Comparison of ENCODE assay signal across 26 mouse cellular contexts in the genomic region with DNA sequence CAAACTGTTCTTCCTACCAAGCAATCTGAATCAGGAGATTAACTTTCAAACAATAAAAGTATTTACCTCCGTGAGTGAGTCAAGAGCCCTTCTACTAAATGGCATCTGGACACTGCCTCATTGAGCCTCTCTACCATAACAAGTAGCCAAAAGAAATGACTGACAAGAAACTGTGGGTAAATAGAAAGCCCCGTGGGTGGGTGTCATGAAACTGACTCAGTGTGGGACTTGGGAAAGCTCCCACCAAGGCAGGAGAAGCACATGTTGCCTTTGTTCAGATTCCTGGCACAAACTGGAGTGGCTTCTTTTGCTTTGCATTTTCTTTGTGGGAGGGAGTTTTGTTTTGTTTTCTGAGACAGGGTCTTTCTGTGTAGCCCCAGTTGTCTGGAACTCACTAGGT. TPM values are rescaled to one million over a fixed set of nuclear protein-coding genes. Genes with fewer than 3 reads are reported as not detected.
DNase-seq lines count a peak whose midpoint lies in the region; ATAC-seq and TF ChIP-seq lines count a peak whose summit lies in the region.
"Had no signal": no experiment of that assay in that cellular context is flagged by ENCODE, and none has a peak within 500 bp of the region (broad histone marks: within the 10 kb centered on the region; RNA-seq: fewer than 3 reads in every experiment).

No protein-coding gene starts in this region.

- no peak for TF ChIP-seq CTCF in kidney, postnatal 0 days (IDR thresholded peaks at IDR 0.05; ENCODE audit: low read depth)
- no peak for TF ChIP-seq CTCF in small intestine, adult 2 months (IDR thresholded peaks at IDR 0.05; ENCODE audit: extremely low read depth, insufficient read length, insufficient replicate concordance, low read depth, low read length)

- H3K9ac ChIP-seq in kidney, postnatal 0 days (ENCODE audit: low read depth, low read length): no peak overlapping the region
- H3K9ac ChIP-seq: embryonic facial prominence, embryonic 13.5 days; forebrain, embryonic 12.5 days; heart, embryonic 13.5 days; midbrain, embryonic 15.5 days; neural tube, embryonic 13.5 days had no signal

- H3K27me3 ChIP-seq in kidney, postnatal 0 days (ENCODE audit: insufficient read depth, low read length): no peaks in the 10 kb centered on the region
- H3K27me3 ChIP-seq in small intestine, adult 2 months (ENCODE audit: control insufficient read depth, insufficient read depth, low read length): no peaks in the 10 kb centered on the region
- H3K27me3 ChIP-seq: embryonic facial prominence, embryonic 13.5 days; forebrain, embryonic 12.5 days; heart, embryonic 13.5 days; midbrain, embryonic 15.5 days; neural tube, embryonic 13.5 days had no signal

- ATAC-seq in kidney, postnatal 0 days (replicated peaks; ENCODE audit: low FRiP score, low read depth): no peak
- ATAC-seq: hindbrain, postnatal 0 days; midbrain, embryonic 15.5 days had no signal

- H3K4me1 ChIP-seq in kidney, postnatal 0 days (replicated peaks; ENCODE audit: insufficient read depth, low read length): peaks cover 5% of the 10 kb centered on the region; the same call in 1 of the 2 replicates
- peaks cover 15% of the 10 kb centered on the region for H3K4me1 ChIP-seq in small intestine, adult 2 months (ENCODE audit: control insufficient read depth, insufficient read depth, insufficient read length, low read length)
- H3K4me1 ChIP-seq: forebrain, embryonic 12.5 days had no signal

- DNase-seq in kidney, postnatal 0 days (ENCODE audit: low spot score): no peak
- DNase-seq in kidney, adult 11 months: no peak
- peak; percentile 61 for DNase-seq in right cerebral cortex, adult 18-20 months
- no peak for DNase-seq in right cerebral cortex, postnatal 25 days
- peak; percentile 24 for DNase-seq in NIH3T3 (ENCODE audit: low read depth)
- no peak for DNase-seq in urinary bladder, postnatal 10 days (ENCODE audit: low spot score)
- DNase-seq: adrenal gland, postnatal 36 days; cerebellum, adult 18-20 months; cerebellum, postnatal 25 days; embryo, embryonic 11 days; gastrocnemius, postnatal 10 days; heart, adult 18-20 months; heart, postnatal 14 days; lung, postnatal 14 days; retina, postnatal 1 day; thymus, postnatal 4 days had no signal

- H3K27ac ChIP-seq in kidney, postnatal 0 days: 0 out of 2 replicates have a peak overlapping the region, but pooled peaks have one; percentile 47
- H3K27ac ChIP-seq in small intestine, adult 2 months (ENCODE audit: insufficient read depth, low read depth, low read length): peak overlapping the region; percentile 48; the same call in 1 of the 2 replicates
- H3K27ac ChIP-seq: embryonic facial prominence, embryonic 13.5 days; forebrain, embryonic 12.5 days; heart, embryonic 13.5 days; hindbrain, postnatal 0 days; midbrain, embryonic 15.5 days; neural tube, embryonic 13.5 days had no signal

- 81% methylated on average over 2 of the region's 2 CpGs for WGBS in kidney, postnatal 0 days
- WGBS in small intestine, adult 2 months: 75% methylated on average over 2 of the region's 2 CpGs

- H3K36me3 ChIP-seq in kidney, postnatal 0 days (ENCODE audit: insufficient read depth, low read length): no peaks in the 10 kb centered on the region
- H3K36me3 ChIP-seq in small intestine, adult 2 months (ENCODE audit: control insufficient read depth, insufficient read depth, low read length): 0 out of 2 replicates have a peak, but pooled peaks cover 1% of the 10 kb centered on the region
- H3K36me3 ChIP-seq: forebrain, embryonic 12.5 days; midbrain, embryonic 15.5 days; neural tube, embryonic 13.5 days had no signal

- H3K9me3 ChIP-seq in kidney, postnatal 0 days (replicated peaks; ENCODE audit: low read length): no peaks in the 10 kb centered on the region
- H3K9me3 ChIP-seq: embryonic facial prominence, embryonic 13.5 days; forebrain, embryonic 12.5 days; heart, embryonic 13.5 days; midbrain, embryonic 15.5 days; neural tube, embryonic 13.5 days had no signal

- no peak for TF ChIP-seq POLR2A in small intestine, adult 2 months (IDR thresholded peaks at IDR 0.05; ENCODE audit: low read depth, low read length)

- no peak overlapping the region for H3K4me3 ChIP-seq in kidney, postnatal 0 days (replicated peaks; ENCODE audit: low read depth, low read length)
- no peak overlapping the region for H3K4me3 ChIP-seq in small intestine, adult 2 months (ENCODE audit: low read depth, low read length)
- H3K4me3 ChIP-seq: embryonic facial prominence, embryonic 13.5 days; erythroblast, embryonic 14.5 days; forebrain, embryonic 12.5 days; heart, embryonic 13.5 days; midbrain, embryonic 15.5 days; myocyte; neural tube, embryonic 13.5 days had no signal

- H3K4me2 ChIP-seq in kidney, postnatal 0 days (ENCODE audit: low read length): no peak overlapping the region
- H3K4me2 ChIP-seq: embryonic facial prominence, embryonic 13.5 days; forebrain, embryonic 12.5 days; heart, embryonic 13.5 days; midbrain, embryonic 15.5 days; neural tube, embryonic 13.5 days had no signal

RNA-seq across cellular contexts. Expression of a gene that starts 16.9 kb away (rescaled TPM):
- 27.9 and 29.9 TPM in 2 replicates for polyA plus RNA-seq in kidney, postnatal 0 days (2015; fragmentation: Nextera tagmentation; extraction: Ambion mirVana)
- 73.6 and 152 TPM in 2 replicates for polyA plus RNA-seq in small intestine, adult 2 months (2012; rRNA removed)

RNA-seq across cellular contexts. Expression of a gene that starts 17.4 kb away (rescaled TPM):
- polyA plus RNA-seq in kidney, postnatal 0 days (2015; fragmentation: Nextera tagmentation; extraction: Ambion mirVana): 2.1 and 2.2 TPM in 2 replicates
- polyA plus RNA-seq in small intestine, adult 2 months (2012; rRNA removed): 0.30 and 0.33 TPM in 2 replicates
- polyA plus RNA-seq: C2C12; erythroblast, embryonic 14.5 days had no signal

Comparison
In these comparisons a context has a peak if more than half of its experiments do, and no peak if none do; other contexts are left out.
1. DNase-seq: peak in right cerebral cortex, adult 18-20 months (single experiment) and NIH3T3 (single experiment); none in kidney, postnatal 0 days (single experiment), kidney, adult 11 months (single experiment), right cerebral cortex, postnatal 25 days (single experiment) and urinary bladder, postnatal 10 days (single experiment).